Mouse (Mus musculus) liver, embryonic 13.5 days (tissue): ENCODE results near the gene Pitpnm1. TPM values are rescaled to one million over a fixed set of nuclear protein-coding genes. Genes with fewer than 3 reads are reported as not detected.
A peak's percentile ranks its signal among the peaks of the same experiment; 100 is the strongest.
"Not testable (repeated sequence)": the region's sequence is repeated elsewhere in the genome, so short reads cannot be mapped to it uniquely, and the experiment has no call there.

Experiments used
- ATAC-seq: fragments of 200-750 bp; cut with Nextera tagmentation; 2 replicates; pipeline ENCODE4 v1.8.0; 2017; ENCODE audit warnings: low read depth, mild to moderate bottlenecking, moderate number of reproducible peaks, moderate library complexity
- DNase-seq: peaks from one replicate; pipeline ENCODE4 v3.0.0; 2022
- H3K27ac ChIP-seq: fragments of 300-500 bp; sonication (generic); 2 replicates; pipeline ENCODE4 v1.5.1; 2015; ENCODE audit warnings: moderate library complexity, mild to moderate bottlenecking, inconsistent platforms
- H3K27me3 ChIP-seq: fragments of 300-500 bp; sonication (generic); 2 replicates; pipeline ENCODE4 v1.6.1; 2015; ENCODE audit warnings: mild to moderate bottlenecking, inconsistent platforms
- H3K36me3 ChIP-seq: fragments of 300-500 bp; sonication (generic); 2 replicates; pipeline ENCODE4 v1.6.1; 2015; ENCODE audit warnings: mild to moderate bottlenecking, inconsistent platforms
- H3K4me1 ChIP-seq: fragments of 300-500 bp; sonication (generic); replicated peaks from 2 replicates; pipeline ENCODE4 v1.6.1; 2015; ENCODE audit warnings: inconsistent platforms
- H3K4me2 ChIP-seq: fragments of 300-500 bp; sonication (generic); 2 replicates; pipeline ENCODE4 v1.6.1; 2015; ENCODE audit warnings: inconsistent platforms, mild to moderate bottlenecking, moderate library complexity
- H3K4me3 ChIP-seq: fragments of 300-500 bp; sonication (generic); replicated peaks from 2 replicates; pipeline ENCODE4 v1.5.1; 2015; ENCODE audit warnings: mild to moderate bottlenecking, inconsistent platforms
- H3K9ac ChIP-seq: fragments of 300-500 bp; sonication (generic); 2 replicates; pipeline ENCODE4 v1.6.1; 2015; ENCODE audit warnings: mild to moderate bottlenecking, inconsistent platforms
- H3K9me3 ChIP-seq: fragments of 300-500 bp; sonication (generic); replicated peaks from 2 replicates; pipeline ENCODE4 v1.6.1; 2016; ENCODE audit warnings: inconsistent platforms
- WGBS: fragments of 180-500 bp; shearing (Covaris S2); methylation state at CpG from one replicate; pipeline ENCODE4 v1.1.7; 2015; ENCODE audit not compliant: insufficient replicate concordance; 5-methylcytosine and 5-hydroxymethylcytosine counted together
- polyA plus RNA-seq: library from polyadenylated mRNA; unstranded; fragments of >200 nt; fragmentation: Nextera tagmentation; extraction: Ambion mirVana; gene quantifications from 2 replicates; pipeline ENCODE4 v1.2.1, GENCODE M21; 2015

Pitpnm1 gene
- polyA plus RNA-seq, 1 experiment from 2014 or later, result 2.8 TPM

DNA sequence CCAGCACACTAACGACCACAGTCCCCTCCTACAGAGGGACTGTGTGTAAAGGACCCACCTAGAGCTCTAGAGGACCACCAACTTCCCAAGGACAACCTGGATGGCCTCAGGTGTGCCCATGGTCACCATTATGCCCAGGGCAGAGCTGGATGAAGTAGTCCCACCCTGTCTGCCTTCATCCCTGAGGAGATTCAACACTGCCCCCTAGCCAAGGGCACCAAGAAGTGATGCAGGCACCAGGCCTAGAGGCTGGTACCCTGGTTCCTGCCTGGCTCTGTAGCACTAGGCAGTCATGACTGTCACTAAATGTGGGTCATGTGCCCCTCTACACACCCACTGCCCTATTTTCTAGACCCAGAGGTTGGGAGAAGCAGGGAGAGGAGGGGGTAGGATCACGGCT lies 32.0 kb downstream of the Pitpnm1 start:
- H3K4me2 ChIP-seq, result peak overlapping the region; percentile 68

DNA sequence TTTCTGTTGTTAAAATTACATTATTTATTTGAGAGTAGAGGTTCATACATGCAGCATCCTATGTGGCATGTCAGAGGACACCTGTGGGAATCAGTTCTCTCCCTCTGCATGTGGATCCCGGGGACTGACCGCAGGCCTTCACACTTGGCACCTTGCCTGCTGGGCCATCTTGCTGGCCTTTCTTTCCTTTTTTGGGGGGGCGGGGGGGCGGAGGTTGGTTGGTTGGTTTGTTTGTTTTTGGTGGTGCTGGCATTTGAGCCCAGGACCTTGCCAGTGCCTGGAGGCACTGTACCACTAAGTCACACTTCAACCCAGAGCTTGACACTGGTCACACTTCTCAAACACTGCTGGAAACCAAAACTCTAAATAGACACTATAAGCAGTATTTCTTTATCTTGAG lies 34.6 kb downstream of the Pitpnm1 start:
- Histone ChIP-seq H3K4me2 (no peak overlapping the region), H3K27me3 (peaks cover 7% of the 10 kb centered on the region; the same call in 1 of the 2 replicates), H3K27ac (0 out of 2 replicates have a peak overlapping the region, but pooled peaks have one; percentile 67), H3K4me3 (no peak overlapping the region), H3K36me3 (peaks cover 32% of the 10 kb centered on the region), H3K9ac (no peak overlapping the region), H3K9me3 (no peaks in the 10 kb centered on the region), H3K4me1 (peaks cover 58% of the 10 kb centered on the region)
- 92% methylated on average over 4 of the region's 4 CpGs for WGBS
- ATAC-seq (no peak), DNase-seq (no peak)

More for the DNA sequence above, 32.0 kb downstream of the Pitpnm1 start:
- H3K27me3 ChIP-seq, result no peaks in the 10 kb centered on the region
- peaks cover 53% of the 10 kb centered on the region for H3K36me3 ChIP-seq
- peak overlapping the region; percentile 77 for H3K9ac ChIP-seq
- H3K9me3 ChIP-seq, result no peaks in the 10 kb centered on the region
- DNase-seq (no peak), ATAC-seq (peak; percentile 49)
- H3K4me1 ChIP-seq, result peaks cover 71% of the 10 kb centered on the region
- 81% methylated on average over 2 of the region's 2 CpGs for WGBS
- no peak overlapping the region for H3K4me3 ChIP-seq
- H3K27ac ChIP-seq, result peak overlapping the region; percentile 91

DNA sequence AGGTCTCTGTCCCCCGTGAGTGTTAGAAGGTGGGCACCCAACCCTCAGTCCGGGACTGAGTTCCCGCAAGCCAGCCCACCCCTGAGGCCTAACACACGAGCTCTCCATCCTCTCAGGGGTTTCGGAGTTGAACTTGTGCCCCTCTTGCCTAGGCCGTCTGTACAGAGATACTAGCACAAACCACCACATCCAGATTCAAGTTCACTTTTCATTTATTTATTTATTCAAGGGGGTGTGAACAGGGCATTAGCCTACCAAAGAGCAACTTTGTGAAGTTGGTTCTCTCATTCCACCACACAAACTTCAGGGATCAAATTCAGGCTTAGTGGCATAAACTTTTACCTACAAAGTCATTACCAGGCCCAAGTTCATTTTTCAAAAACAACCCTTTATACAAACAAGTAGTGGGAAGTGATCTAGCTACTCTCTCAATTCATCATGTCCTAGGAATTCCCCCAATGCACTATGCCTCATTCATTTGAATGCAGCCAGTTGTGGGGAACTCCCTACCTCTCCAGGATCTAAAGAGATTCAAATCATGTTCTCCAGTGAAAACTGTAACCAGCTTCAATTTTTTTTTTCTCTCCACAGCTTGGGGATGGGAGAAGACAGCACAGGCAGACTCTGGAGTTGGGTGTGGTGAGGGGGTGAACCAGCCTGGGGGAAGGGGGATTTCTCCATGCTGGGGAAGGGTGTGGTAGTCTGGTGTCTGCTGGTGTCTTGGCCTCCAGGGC lies 35.6 kb downstream of the Pitpnm1 start:
- Histone ChIP-seq H3K27me3 (peaks cover 11% of the 10 kb centered on the region; the same call in 1 of the 2 replicates), H3K4me2 (peak overlapping the region; percentile 43), H3K27ac (peak overlapping the region; percentile 67), H3K4me1 (peaks cover 49% of the 10 kb centered on the region), H3K36me3 (peaks cover 26% of the 10 kb centered on the region)
- DNase-seq, H3K4me3 ChIP-seq, ATAC-seq, H3K9ac ChIP-seq, H3K9me3 ChIP-seq: not testable (repeated sequence)
- WGBS, result 79% methylated on average over 6 of the region's 6 CpGs

DNA sequence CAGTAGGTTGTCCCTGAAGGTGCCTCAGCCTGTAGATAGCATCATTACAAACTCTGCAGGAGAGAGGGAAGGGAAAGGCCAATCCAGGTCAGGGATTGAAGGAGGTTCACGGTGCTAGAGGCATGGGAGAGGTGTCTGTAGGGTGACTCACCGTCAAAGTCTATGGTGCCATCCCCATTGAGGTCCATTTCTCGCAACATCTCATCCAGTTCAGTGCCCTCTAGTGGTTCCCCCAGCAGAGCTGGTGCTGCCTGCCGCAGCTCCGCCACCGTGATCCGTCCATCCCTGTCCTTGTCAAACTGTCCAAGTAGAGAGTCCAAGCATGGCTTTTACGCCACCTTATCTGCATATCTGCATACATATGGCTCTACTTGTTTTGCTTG lies 36.2 kb downstream of the Pitpnm1 start:
- 18% methylated on average over 8 of the region's 8 CpGs for WGBS
- peaks cover 43% of the 10 kb centered on the region for H3K4me1 ChIP-seq
- H3K36me3 ChIP-seq, result peaks cover 26% of the 10 kb centered on the region
- peaks cover 11% of the 10 kb centered on the region; the same call in 1 of the 2 replicates for H3K27me3 ChIP-seq
- H3K4me3 ChIP-seq, result peak overlapping the region; percentile 33; the same call in 1 of the 2 replicates
- peak overlapping the region; percentile 43 for H3K4me2 ChIP-seq
- ATAC-seq, result peak; percentile 57
- H3K27ac ChIP-seq, result peak overlapping the region; percentile 34; the same call in 1 of the 2 replicates
- H3K9ac ChIP-seq, H3K9me3 ChIP-seq, DNase-seq: not testable (repeated sequence)

DNA sequence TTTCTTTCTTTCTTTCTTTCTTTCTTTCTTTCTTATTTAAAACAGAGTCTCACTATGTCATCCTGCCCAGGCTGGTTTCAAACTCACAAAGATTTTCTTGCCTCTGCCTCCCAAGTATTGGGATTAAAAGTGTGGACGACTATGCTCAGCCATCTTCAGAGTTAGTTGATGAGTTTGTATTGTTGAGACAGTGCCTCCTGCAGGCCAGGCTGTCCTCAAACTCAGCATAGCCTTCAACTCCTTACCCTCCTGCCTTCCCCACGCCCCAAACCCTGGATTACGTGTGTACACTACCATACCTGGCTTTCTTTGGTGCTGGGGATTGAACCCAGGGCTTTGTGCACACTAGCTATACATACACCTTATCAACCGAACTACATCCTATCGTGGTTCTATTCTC lies 36.7 kb downstream of the Pitpnm1 start:
- DNase-seq (no peak), ATAC-seq (peak; percentile 50)
- Histone ChIP-seq H3K9me3 (no peaks in the 10 kb centered on the region), H3K4me2 (peak overlapping the region; percentile 43; the same call in 1 of the 2 replicates), H3K36me3 (peaks cover 20% of the 10 kb centered on the region), H3K9ac (0 out of 2 replicates have a peak overlapping the region, but pooled peaks have one; percentile 23), H3K27ac (no peak overlapping the region), H3K4me1 (peaks cover 38% of the 10 kb centered on the region), H3K27me3 (peaks cover 11% of the 10 kb centered on the region; the same call in 1 of the 2 replicates), H3K4me3 (no peak overlapping the region)
- 73% methylated on average over 5 of the region's 5 CpGs for WGBS

DNA sequence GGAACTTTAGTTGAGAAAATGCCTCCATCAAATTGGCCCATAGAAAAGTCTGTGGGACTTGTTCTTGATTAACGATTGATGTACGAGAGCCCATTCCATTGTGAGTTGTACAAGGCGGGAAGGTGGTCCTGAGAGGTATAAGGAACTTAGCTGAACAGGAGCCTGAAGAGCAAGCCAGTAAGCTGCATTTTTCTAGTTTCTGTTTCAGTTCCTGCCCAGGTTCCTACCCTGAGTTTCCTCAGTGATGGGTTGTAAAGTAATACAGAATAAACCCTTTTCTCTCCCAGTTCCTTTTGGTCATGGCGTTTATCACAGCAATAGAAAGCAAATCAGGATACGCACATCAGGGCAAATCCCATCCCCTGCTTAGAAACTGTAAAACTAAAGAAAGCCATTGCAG lies 38.1 kb downstream of the Pitpnm1 start:
- H3K4me3 ChIP-seq, result no peak overlapping the region
- no peak for ATAC-seq

DNA sequence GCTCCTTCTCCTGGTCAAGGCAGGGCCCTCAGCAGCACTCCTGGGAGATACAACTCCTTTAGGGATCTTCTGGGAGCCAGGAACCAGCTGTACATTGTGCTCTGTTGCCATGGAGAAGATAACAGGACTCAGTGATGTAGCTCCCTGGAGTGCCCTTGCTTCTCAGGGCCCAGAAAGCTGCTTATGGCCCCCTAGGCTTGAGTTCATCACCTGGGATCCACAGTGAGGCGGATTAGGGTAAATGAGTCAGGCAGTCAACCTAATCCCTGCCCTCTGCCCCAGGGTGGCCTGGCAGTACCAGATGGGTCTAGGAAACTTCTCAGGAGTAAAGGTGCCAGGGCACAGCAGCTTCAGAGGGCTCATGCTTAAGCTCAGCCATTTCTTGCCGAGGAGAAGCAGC lies 39.6 kb downstream of the Pitpnm1 start, which contains the start of gene Gpr152:
Gene Gpr152, plus strand, starts transcription at position 342 of the 400 bp plus-strand sequence.
- DNase-seq (no peak), ATAC-seq (no peak)
- Histone ChIP-seq H3K4me3 (no peak within 1 kb of the TSS), H3K4me2 (no peak within 1 kb of the TSS), H3K36me3 (no peaks in the 10 kb centered on the region), H3K27me3 (peaks cover 11% of the 10 kb centered on the region; the same call in 1 of the 2 replicates), H3K27ac (no peak within 1 kb of the TSS), H3K9ac (0 out of 2 replicates have a peak within 1 kb of the TSS, but pooled peaks have one; percentile 26), H3K4me1 (peaks cover 20% of the 10 kb centered on the region), H3K9me3 (no peaks in the 10 kb centered on the region)
- WGBS, result 67% methylated on average over 2 of the region's 2 CpGs

More for the DNA sequence above, 38.1 kb downstream of the Pitpnm1 start:
- Histone ChIP-seq H3K27ac (no peak overlapping the region), H3K4me2 (no peak overlapping the region), H3K27me3 (peaks cover 11% of the 10 kb centered on the region; the same call in 1 of the 2 replicates), H3K9ac (no peak overlapping the region), H3K9me3 (no peaks in the 10 kb centered on the region), H3K4me1 (peaks cover 25% of the 10 kb centered on the region), H3K36me3 (peaks cover 6% of the 10 kb centered on the region)
- WGBS, result 65% methylated on average over 5 of the region's 5 CpGs
- no peak for DNase-seq

DNA sequence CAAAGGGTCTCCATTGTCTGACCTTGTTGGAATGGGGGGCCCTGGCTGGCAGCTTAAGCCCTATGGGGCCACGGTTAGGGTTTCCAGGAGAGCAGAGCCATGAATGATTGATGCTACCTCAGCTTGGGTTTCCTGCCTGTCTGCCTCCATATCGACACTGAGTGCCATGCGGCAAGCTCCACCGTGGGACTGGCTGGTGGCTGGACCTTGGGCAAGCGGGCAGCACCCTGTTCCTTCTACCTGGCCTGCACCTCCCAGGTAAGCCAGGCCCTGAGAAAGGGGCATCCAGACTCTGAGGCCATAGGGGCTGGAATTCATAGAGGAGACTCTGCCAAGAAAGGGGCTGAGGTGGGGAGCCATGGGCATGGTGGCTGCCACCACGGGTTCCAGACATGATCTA lies 40.3 kb downstream of the Pitpnm1 start:
- peaks cover 21% of the 10 kb centered on the region for H3K4me1 ChIP-seq
- WGBS, result 70% methylated on average over 6 of the region's 6 CpGs
- no peak overlapping the region for H3K9ac ChIP-seq
- no peaks in the 10 kb centered on the region for H3K36me3 ChIP-seq
- H3K9me3 ChIP-seq, result no peaks in the 10 kb centered on the region
- no peak for DNase-seq
- no peak for ATAC-seq
- no peak overlapping the region for H3K4me2 ChIP-seq
- no peak overlapping the region for H3K4me3 ChIP-seq
- H3K27ac ChIP-seq, result no peak overlapping the region
- H3K27me3 ChIP-seq, result peaks cover 11% of the 10 kb centered on the region; the same call in 1 of the 2 replicates

DNA sequence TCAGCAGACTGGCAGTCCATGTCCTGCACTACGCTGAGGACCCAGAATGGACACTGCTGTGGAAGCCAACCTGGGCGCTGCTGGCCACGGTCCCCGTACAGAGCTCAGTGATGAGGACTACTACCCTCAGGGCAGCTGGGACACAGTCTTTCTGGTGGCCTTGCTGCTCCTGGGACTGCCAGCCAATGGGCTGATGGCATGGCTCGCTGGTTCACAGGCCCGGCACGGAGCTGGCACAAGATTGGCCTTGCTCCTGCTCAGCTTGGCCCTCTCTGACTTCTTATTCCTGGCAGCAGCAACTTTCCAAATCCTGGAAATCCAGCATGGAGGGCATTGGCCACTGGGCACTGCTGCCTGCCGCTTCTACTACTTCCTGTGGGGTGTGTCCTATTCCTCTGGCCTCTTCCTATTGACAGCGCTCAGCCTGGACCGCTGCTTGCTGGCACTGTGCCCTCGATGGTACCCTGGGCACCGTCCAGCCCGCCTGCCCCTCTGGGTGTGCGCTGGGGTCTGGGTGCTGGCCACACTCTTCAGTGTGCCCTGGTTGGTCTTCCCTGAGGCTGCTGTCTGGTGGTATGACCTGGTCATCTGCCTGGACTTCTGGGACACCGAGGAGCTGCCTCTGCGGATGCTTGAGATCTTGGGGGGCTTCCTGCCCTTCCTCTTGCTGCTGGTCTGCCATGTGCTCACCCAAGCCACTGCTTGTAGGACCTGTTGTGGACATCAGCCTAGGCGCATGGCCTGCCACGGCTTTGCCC lies 42.8 kb downstream of the Pitpnm1 start:
- DNase-seq (no peak), ATAC-seq (no peak)
- Histone ChIP-seq H3K36me3 (no peaks in the 10 kb centered on the region), H3K27ac (no peak overlapping the region), H3K9me3 (0 out of 2 replicates have a peak, but pooled peaks cover 4% of the 10 kb centered on the region), H3K4me3 (no peak overlapping the region), H3K27me3 (0 out of 2 replicates have a peak, but pooled peaks cover 4% of the 10 kb centered on the region), H3K4me1 (peaks cover 23% of the 10 kb centered on the region), H3K4me2 (no peak overlapping the region), H3K9ac (no peak overlapping the region)
- 76% methylated on average over 18 of the region's 18 CpGs for WGBS

DNA sequence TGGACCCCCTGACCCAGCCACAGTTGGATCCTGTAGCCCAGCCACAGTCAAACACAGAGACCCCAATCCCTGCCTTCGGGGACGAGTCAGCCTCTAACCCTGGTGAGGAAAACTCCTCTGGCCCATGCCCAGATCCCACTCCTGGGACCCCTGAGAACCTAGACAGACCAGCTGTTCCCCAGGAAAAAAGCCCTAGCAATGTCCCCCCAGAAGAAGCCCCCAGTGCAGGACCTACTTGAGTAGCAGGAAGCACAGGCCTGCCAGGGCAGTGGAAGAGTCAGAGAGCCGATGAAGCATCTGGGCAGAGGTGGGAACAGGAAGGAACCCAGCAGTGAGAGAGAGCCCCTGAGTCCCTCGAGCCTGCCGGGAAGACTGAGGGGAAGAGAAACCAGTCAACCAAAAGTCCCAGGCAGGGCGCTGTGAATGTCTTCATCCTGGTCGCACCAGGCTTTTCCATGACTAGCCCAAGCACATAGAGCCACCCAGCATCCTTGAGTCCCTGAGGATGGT lies 44.0 kb downstream of the Pitpnm1 start, which contains the start of gene Cabp4:
Gene Cabp4, minus strand, starts transcription at position 275 of the 510 bp plus-strand sequence.
- no peak for DNase-seq
- Histone ChIP-seq H3K36me3 (no peaks in the 10 kb centered on the region), H3K27ac (no peak within 1 kb of the TSS), H3K9me3 (0 out of 2 replicates have a peak, but pooled peaks cover 4% of the 10 kb centered on the region), H3K9ac (no peak within 1 kb of the TSS), H3K27me3 (0 out of 2 replicates have a peak, but pooled peaks cover 4% of the 10 kb centered on the region), H3K4me2 (no peak within 1 kb of the TSS), H3K4me3 (no peak within 1 kb of the TSS), H3K4me1 (peaks cover 29% of the 10 kb centered on the region)
- 57% methylated on average over 7 of the region's 7 CpGs for WGBS
- ATAC-seq, result no peak
